Comparison of ENCODE assay signal across 9 mouse cellular contexts in genomic region chr4:134370649-134371221, GRCm38 (mm10). TPM values are rescaled to one million over a fixed set of nuclear protein-coding genes. Genes with fewer than 3 reads are reported as not detected.
DNase-seq lines count a peak whose midpoint lies in the region; ATAC-seq lines count a peak whose summit lies in the region.
"Had no signal": no experiment of that assay in that cellular context is flagged by ENCODE, and none has a peak within 500 bp of the region (broad histone marks: within the 10 kb centered on the region; RNA-seq: fewer than 3 reads in every experiment).

No protein-coding gene starts in this region.

- H3K27ac ChIP-seq in neural tube, embryonic 11.5 days (ENCODE audit: low read depth, low read length) = no peak overlapping the region

- H3K4me1 ChIP-seq in neural tube, embryonic 11.5 days (ENCODE audit: control insufficient read depth, insufficient read depth, low read length) = peaks cover 12% of the 10 kb centered on the region

- H3K9ac ChIP-seq in neural tube, embryonic 11.5 days (ENCODE audit: low read length) = no peak overlapping the region

- no peak for ATAC-seq in neural tube, embryonic 11.5 days (ENCODE audit: insufficient read depth, low FRiP score, low TSS enrichment)

- DNase-seq in cerebellum, adult 18-20 months = peak; percentile 30 to 37
- DNase-seq in cerebellum, postnatal 14 days = no peak
- peak; percentile 85 for DNase-seq in right cerebral cortex, adult 18-20 months
- no peak for DNase-seq in right cerebral cortex, postnatal 4 days
- peak; percentile 65 to 67 for DNase-seq in layer of hippocampus, postnatal 36 days
- no peak for DNase-seq in neural tube, embryonic 11.5 days (ENCODE audit: low spot score)
- no peak for DNase-seq in gastrocnemius, postnatal 4 days (ENCODE audit: low spot score in 2 of 2)
- DNase-seq in spleen, adult 12 weeks (ENCODE audit: low spot score) = no peak

- H3K36me3 ChIP-seq in neural tube, embryonic 11.5 days (ENCODE audit: control insufficient read depth, insufficient read depth, low read length) = no peaks in the 10 kb centered on the region

- H3K27me3 ChIP-seq in neural tube, embryonic 11.5 days (ENCODE audit: control insufficient read depth, insufficient read depth, low read length) = peaks cover 32% of the 10 kb centered on the region

- peak overlapping the region; percentile 68; the same call in 1 of the 2 replicates for H3K4me2 ChIP-seq in neural tube, embryonic 11.5 days (ENCODE audit: low read depth)

- no peak overlapping the region for H3K4me3 ChIP-seq in neural tube, embryonic 11.5 days (ENCODE audit: low read depth, low read length)
- H3K4me3 ChIP-seq: erythroblast, embryonic 14.5 days had no signal

- WGBS in neural tube, embryonic 11.5 days = 2% methylated on average over 18 of the region's 18 CpGs

- no peaks in the 10 kb centered on the region for H3K9me3 ChIP-seq in neural tube, embryonic 11.5 days (ENCODE audit: control insufficient read depth, low read length)

RNA-seq across cellular contexts. Expression of gene Extl1, which starts 12.9 kb away (rescaled TPM):
- total RNA-seq in layer of hippocampus, postnatal 36 days (2021) = 10 to 100 TPM; 41.8 to 45.5 TPM
- polyA plus RNA-seq in neural tube, embryonic 11.5 days (2014; fragmentation: Nextera tagmentation; extraction: Ambion mirVana) = 0.24 and 0.37 TPM in 2 replicates
- total RNA-seq in gastrocnemius, postnatal 4 days (2021) = 10 to 100 TPM in 1 of 2 experiments, 1 to 10 TPM in 1; 7.5 to 10.2 TPM
- polyA plus RNA-seq: erythroblast, embryonic 14.5 days had no signal

RNA-seq across cellular contexts. Expression of gene Pafah2, which starts 25.4 kb away (rescaled TPM):
- total RNA-seq in layer of hippocampus, postnatal 36 days (2021) = 1 to 10 TPM; 6.6 to 8.2 TPM
- 6.9 and 11.4 TPM in 2 replicates for polyA plus RNA-seq in neural tube, embryonic 11.5 days (2014; fragmentation: Nextera tagmentation; extraction: Ambion mirVana)
- 1 to 10 TPM; 4.4 to 4.9 TPM for total RNA-seq in gastrocnemius, postnatal 4 days (2021)
- polyA plus RNA-seq: erythroblast, embryonic 14.5 days had no signal

RNA-seq across cellular contexts. Expression of gene Slc30a2, which starts 27.8 kb away (rescaled TPM):
- total RNA-seq in layer of hippocampus, postnatal 36 days (2021) = not detected
- polyA plus RNA-seq in neural tube, embryonic 11.5 days (2014; fragmentation: Nextera tagmentation; extraction: Ambion mirVana) = not detected in 2 replicates
- total RNA-seq in gastrocnemius, postnatal 4 days (2021) = under 1 TPM; 0.44 to 0.54 TPM
- polyA plus RNA-seq: erythroblast, embryonic 14.5 days had no signal

RNA-seq across cellular contexts. Expression of gene Trim63, which starts 55.8 kb away (rescaled TPM):
- total RNA-seq in layer of hippocampus, postnatal 36 days (2021) = not detected
- 0.87 and 1.6 TPM in 2 replicates for polyA plus RNA-seq in neural tube, embryonic 11.5 days (2014; fragmentation: Nextera tagmentation; extraction: Ambion mirVana)
- 10 to 100 TPM; 48.4 to 59.5 TPM for total RNA-seq in gastrocnemius, postnatal 4 days (2021)
- polyA plus RNA-seq: erythroblast, embryonic 14.5 days had no signal

Comparison
In these comparisons a context has a peak if more than half of its experiments do, and no peak if none do; other contexts are left out.
1. DNase-seq: peak in cerebellum, adult 18-20 months (2 of 2), right cerebral cortex, adult 18-20 months (single experiment) and layer of hippocampus, postnatal 36 days (2 of 2); none in cerebellum, postnatal 14 days (0 of 2), right cerebral cortex, postnatal 4 days (single experiment), neural tube, embryonic 11.5 days (single experiment), gastrocnemius, postnatal 4 days (0 of 2) and spleen, adult 12 weeks (single experiment).